Mouse (Mus musculus): Measurements from ENCODE around the gene Barhl1.
A peak's percentile ranks its signal among the peaks of the same experiment; 100 is the strongest.

Barhl1 gene

GRCm38 (mm10) chr2:28910877-28911276 lies 5.6 kb downstream of the Barhl1 start:
- no peak for DNase-seq

- DNase-seq = no peak
Measured at GRCm38 (mm10) chr2:28909818-28910710, 6.4 kb downstream of the Barhl1 start.

GRCm38 (mm10) chr2:28909186-28909817 lies 7.2 kb downstream of the Barhl1 start:
- DNase-seq = no peak

- no peak for DNase-seq
Measured at GRCm38 (mm10) chr2:28908389-28909153, 7.9 kb downstream of the Barhl1 start.

- no peak for DNase-seq
Measured at GRCm38 (mm10) chr2:28907691-28908388, 8.6 kb downstream of the Barhl1 start.

GRCm38 (mm10) chr2:28905561-28905960 lies 10.9 kb downstream of the Barhl1 start:
- no peak for DNase-seq

- DNase-seq = no peak
Measured at GRCm38 (mm10) chr2:28904786-28905185, 11.7 kb downstream of the Barhl1 start.

- DNase-seq = no peak
Measured at GRCm38 (mm10) chr2:28903871-28904270, 12.6 kb downstream of the Barhl1 start.

- no peak for DNase-seq
Measured at GRCm38 (mm10) chr2:28902291-28902690, 14.2 kb downstream of the Barhl1 start.

- DNase-seq = no peak
Measured at GRCm38 (mm10) chr2:28897340-28897899, 19.0 kb downstream of the Barhl1 start.

- no peak for DNase-seq
Measured at GRCm38 (mm10) chr2:28895876-28896275, 20.6 kb downstream of the Barhl1 start.

- DNase-seq = no peak
Measured at GRCm38 (mm10) chr2:28893526-28893925, 22.9 kb downstream of the Barhl1 start.

GRCm38 (mm10) chr2:28892796-28893195 lies 23.7 kb downstream of the Barhl1 start:
- DNase-seq = no peak

GRCm38 (mm10) chr2:28884914-28885313 lies 31.6 kb downstream of the Barhl1 start:
- no peak for DNase-seq

GRCm38 (mm10) chr2:28882826-28883485 lies 33.5 kb downstream of the Barhl1 start:
- DNase-seq = peak; percentile 89

- no peak for DNase-seq
Measured at GRCm38 (mm10) chr2:28882047-28882446, 34.4 kb downstream of the Barhl1 start.

GRCm38 (mm10) chr2:28881275-28881674 lies 35.2 kb downstream of the Barhl1 start:
- no peak for DNase-seq

GRCm38 (mm10) chr2:28875554-28875953 lies 40.9 kb downstream of the Barhl1 start:
- no peak for DNase-seq

- no peak for DNase-seq
Measured at GRCm38 (mm10) chr2:28867495-28867894, 49.0 kb downstream of the Barhl1 start.

GRCm38 (mm10) chr2:28863857-28864256 lies 52.6 kb downstream of the Barhl1 start:
- no peak for DNase-seq

GRCm38 (mm10) chr2:28860678-28861423 lies 55.6 kb downstream of the Barhl1 start:
- no peak for DNase-seq
